Mouse (Mus musculus) lung, adult 2 months (tissue): ENCODE results near the gene Fam160a1. TPM values are rescaled to one million over a fixed set of nuclear protein-coding genes. Genes with fewer than 3 reads are reported as not detected.

Experiments used
- DNase-seq: peaks from one replicate; pipeline ENCODE4 v3.0.0; 2022
- H3K4me1 ChIP-seq: fragments of 200-500 bp; 2 replicates; pipeline ENCODE4 v1.6.1; 2011; ENCODE audit warnings: low read length; ENCODE audit not compliant: control insufficient read depth, insufficient read depth
- H3K4me3 ChIP-seq: fragments of 200-500 bp; replicated peaks from 2 replicates; pipeline ENCODE3; 2011; ENCODE audit warnings: low read depth, mild to moderate bottlenecking, control low read depth, low read length; ENCODE audit errors: extremely low read depth
- CTCF ChIP-seq: fragments of 200-500 bp; IDR thresholded peaks from 2 replicates; pipeline ENCODE4 v1.5.1; 2011; ENCODE audit warnings: mild to moderate bottlenecking, low read length, control low read depth; ENCODE audit not compliant: insufficient read depth
- POLR2A ChIP-seq: fragments of 200-500 bp; IDR thresholded peaks from 2 replicates; pipeline ENCODE4 v1.6.1; 2011; ENCODE audit warnings: low read depth, mild to moderate bottlenecking, control low read depth, low read length, borderline replicate concordance; ENCODE audit errors: extremely low read depth
- WGBS: fragments of 180-500 bp; shearing (Covaris S2); methylation state at CpG from one replicate; pipeline ENCODE4 v1.1.7; 2018; 5-methylcytosine and 5-hydroxymethylcytosine counted together
- polyA plus RNA-seq: library from polyadenylated mRNA; depleted of rRNA; stranded (reverse); fragments of >200 nt; gene quantifications from 2 replicates; pipeline ENCODE4 v1.2.3, GENCODE M21; 2012

Fam160a1 gene
- polyA plus RNA-seq, 1 experiment, result 14.0 TPM

GRCm38 (mm10) chr3:85764937-85765337 lies 52.2 kb downstream of the Fam160a1 start:
- DNase-seq, result no peak
- no peak overlapping the region for H3K4me3 ChIP-seq
- 64% methylated on average over 7 of the region's 7 CpGs for WGBS
- no peak for TF ChIP-seq POLR2A
- no peak for TF ChIP-seq CTCF
- H3K4me1 ChIP-seq, result no peaks in the 10 kb centered on the region

- no peak for DNase-seq
- H3K4me3 ChIP-seq, result no peak overlapping the region
- 80% methylated on average over 18 of the region's 18 CpGs for WGBS
- no peak for TF ChIP-seq POLR2A
- no peak for TF ChIP-seq CTCF
- no peaks in the 10 kb centered on the region for H3K4me1 ChIP-seq
Measured at GRCm38 (mm10) chr3:85764008-85764834, 52.9 kb downstream of the Fam160a1 start.

- Histone ChIP-seq H3K4me3 (no peak overlapping the region), H3K4me1 (no peaks in the 10 kb centered on the region)
- no peak for DNase-seq
- 45% methylated on average over 2 of the region's 2 CpGs for WGBS
- TF ChIP-seq CTCF (no peak), POLR2A (no peak)
Measured at GRCm38 (mm10) chr3:85757944-85758343, 59.1 kb downstream of the Fam160a1 start.

- TF ChIP-seq POLR2A (no peak), CTCF (no peak)
- no peak for DNase-seq
- WGBS, result 89% methylated on average over 4 of the region's 4 CpGs
- H3K4me3 ChIP-seq, result no peak overlapping the region
- no peaks in the 10 kb centered on the region for H3K4me1 ChIP-seq
Measured at GRCm38 (mm10) chr3:85757435-85757834, 59.7 kb downstream of the Fam160a1 start.

GRCm38 (mm10) chr3:85749348-85749747 lies 67.7 kb downstream of the Fam160a1 start:
- 59% methylated on average over 4 of the region's 4 CpGs for WGBS

GRCm38 (mm10) chr3:85748863-85749262 lies 68.2 kb downstream of the Fam160a1 start:
- 42% methylated on average over 4 of the region's 4 CpGs for WGBS
- H3K4me1 ChIP-seq, result no peaks in the 10 kb centered on the region
- H3K4me3 ChIP-seq, result no peak overlapping the region
- no peak for DNase-seq
- TF ChIP-seq POLR2A (no peak), CTCF (no peak)

More at GRCm38 (mm10) chr3:85749348-85749747, 67.7 kb downstream of the Fam160a1 start:
- no peak for TF ChIP-seq POLR2A
- no peak for TF ChIP-seq CTCF
- no peak for DNase-seq
- H3K4me3 ChIP-seq, result no peak overlapping the region
- no peaks in the 10 kb centered on the region for H3K4me1 ChIP-seq

GRCm38 (mm10) chr3:85746116-85746515 lies 71.0 kb downstream of the Fam160a1 start:
- H3K4me1 ChIP-seq, result no peaks in the 10 kb centered on the region
- WGBS, result 47% methylated on average over 4 of the region's 4 CpGs
- H3K4me3 ChIP-seq, result no peak overlapping the region
- TF ChIP-seq CTCF, result no peak
- TF ChIP-seq POLR2A, result no peak
- DNase-seq, result no peak

GRCm38 (mm10) chr3:85741767-85742166 lies 75.3 kb downstream of the Fam160a1 start:
- DNase-seq, result no peak
- no peak overlapping the region for H3K4me3 ChIP-seq
- TF ChIP-seq POLR2A, result no peak
- no peak for TF ChIP-seq CTCF
- H3K4me1 ChIP-seq, result no peaks in the 10 kb centered on the region
- 77% methylated on average over 3 of the region's 3 CpGs for WGBS

GRCm38 (mm10) chr3:85738591-85738990 lies 78.5 kb downstream of the Fam160a1 start:
- no peak for DNase-seq
- H3K4me1 ChIP-seq, result no peaks in the 10 kb centered on the region
- TF ChIP-seq POLR2A (no peak), CTCF (no peak)
- 69% methylated on average over 3 of the region's 3 CpGs for WGBS
- no peak overlapping the region for H3K4me3 ChIP-seq
